Mouse (Mus musculus) spleen, postnatal 14 days (tissue): Measurements from ENCODE around the gene Rbm33.

Experiments
- DNase-seq, 2 experiments: peaks; one replicate each; pipeline ENCODE4 v3.0.0; 2021 to 2022; ENCODE audit warnings: low spot score in 2 of 2

The Rbm33 gene

GRCm38 (mm10) chr5:28412006-28412685 is 95.2 kb downstream of the Rbm33 start:
- DNase-seq, result no peak

GRCm38 (mm10) chr5:28413533-28413932 is 96.6 kb downstream of the Rbm33 start:
- DNase-seq, result no peak

- no peak for DNase-seq
Observed at GRCm38 (mm10) chr5:28414076-28414475, 97.2 kb downstream of the Rbm33 start.

GRCm38 (mm10) chr5:28416029-28416428 is 99.1 kb downstream of the Rbm33 start:
- DNase-seq, result no peak

- no peak for DNase-seq
Observed at GRCm38 (mm10) chr5:28418734-28419133, 101.8 kb downstream of the Rbm33 start.

GRCm38 (mm10) chr5:28419640-28420265 is 102.8 kb downstream of the Rbm33 start:
- DNase-seq, result no peak

GRCm38 (mm10) chr5:28423781-28424180 is 106.9 kb downstream of the Rbm33 start:
- no peak for DNase-seq

- no peak for DNase-seq
Observed at GRCm38 (mm10) chr5:28425926-28426325, 109.0 kb downstream of the Rbm33 start.

GRCm38 (mm10) chr5:28450126-28450890 is 133.4 kb downstream of the Rbm33 start:
- DNase-seq, result no peak

GRCm38 (mm10) chr5:28451053-28451638 is 134.2 kb downstream of the Rbm33 start:
- peak; percentile 32 to 56 for DNase-seq

GRCm38 (mm10) chr5:28453086-28453485 is 136.2 kb downstream of the Rbm33 start:
- no peak for DNase-seq

GRCm38 (mm10) chr5:28453523-28453922 is 136.6 kb downstream of the Rbm33 start:
- no peak for DNase-seq

- DNase-seq, result no peak
Observed at GRCm38 (mm10) chr5:28454546-28454945, 137.6 kb downstream of the Rbm33 start.

- DNase-seq, result no peak
Observed at GRCm38 (mm10) chr5:28455721-28456120, 138.8 kb downstream of the Rbm33 start.

GRCm38 (mm10) chr5:28456366-28456765 is 139.4 kb downstream of the Rbm33 start:
- DNase-seq, result no peak

GRCm38 (mm10) chr5:28457921-28458641 is 141.2 kb downstream of the Rbm33 start:
- no peak for DNase-seq

- DNase-seq, result no peak
Observed at GRCm38 (mm10) chr5:28458821-28459240, 141.9 kb downstream of the Rbm33 start.

GRCm38 (mm10) chr5:28459456-28460225 is 142.7 kb downstream of the Rbm33 start:
- DNase-seq, result no peak

GRCm38 (mm10) chr5:28460556-28461350 is 143.8 kb downstream of the Rbm33 start:
- DNase-seq, result no peak

GRCm38 (mm10) chr5:28461376-28461775 is 144.5 kb downstream of the Rbm33 start:
- no peak for DNase-seq
